Mouse (Mus musculus) right cerebral cortex, postnatal 14 days (tissue): ENCODE measurements around the gene Ldb1.

Source experiments
- DNase-seq: peaks from one replicate; pipeline ENCODE4 v3.0.0; 2022

Ldb1 gene

DNA sequence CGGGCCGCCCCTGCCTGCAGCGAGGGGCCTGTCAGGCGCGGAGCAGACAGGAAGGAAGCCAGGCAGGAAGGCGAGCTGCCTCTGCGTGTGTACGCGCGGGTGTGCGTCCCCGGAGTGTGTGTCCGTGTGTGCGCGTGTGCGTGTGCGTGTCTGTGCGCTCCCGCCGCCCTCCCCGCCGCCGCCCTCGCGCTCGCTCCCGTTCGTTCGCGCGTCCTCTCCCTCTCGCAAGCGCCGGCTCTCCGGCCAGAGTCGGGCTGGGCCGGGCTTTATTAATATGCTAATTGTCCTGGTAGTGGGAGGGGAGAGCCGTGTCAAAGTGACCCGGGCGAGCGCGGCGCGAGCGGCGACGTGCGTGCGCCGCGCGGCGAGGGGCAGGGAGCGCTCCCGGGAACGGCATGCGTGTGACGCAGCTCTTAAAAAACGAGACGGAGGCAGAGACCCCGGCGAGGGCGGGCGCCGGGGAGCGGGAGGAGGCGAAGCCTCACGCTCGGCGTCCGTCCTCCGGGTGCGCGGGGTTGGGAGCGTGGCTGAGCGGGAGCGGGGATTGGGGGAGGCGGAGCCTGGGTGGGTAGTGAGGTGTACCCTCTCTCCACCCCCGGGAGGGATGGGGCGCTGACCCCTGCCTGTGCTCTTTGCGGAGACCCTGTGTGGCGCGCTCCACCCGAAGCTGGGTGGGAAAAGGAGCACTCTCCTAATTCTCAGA is at the start of gene Ldb1:
TSS of gene Ldb1 (minus strand) at position 222 of the 703 bp plus-strand sequence.
- peak; percentile 80 for DNase-seq

DNA sequence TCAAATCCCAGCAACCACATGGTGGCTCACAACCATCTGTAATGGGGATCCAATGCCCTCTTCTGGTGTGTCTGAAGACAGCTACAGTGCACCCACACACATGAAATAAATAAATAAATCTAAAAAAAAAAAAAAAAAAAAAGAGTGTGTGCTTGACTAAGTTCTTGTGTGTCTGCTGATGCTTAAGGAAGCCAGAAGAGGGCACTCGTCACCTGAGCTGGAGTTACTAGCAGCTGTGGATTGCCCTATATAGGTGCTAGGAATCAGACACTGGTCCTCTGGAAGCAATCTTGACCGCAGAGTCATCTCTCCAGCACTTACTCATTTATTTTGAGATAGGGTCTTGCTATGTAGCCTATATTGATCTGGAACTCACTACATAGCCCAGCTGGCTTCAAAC is 49.1 kb upstream of the Ldb1 start:
- DNase-seq, result no peak

DNA sequence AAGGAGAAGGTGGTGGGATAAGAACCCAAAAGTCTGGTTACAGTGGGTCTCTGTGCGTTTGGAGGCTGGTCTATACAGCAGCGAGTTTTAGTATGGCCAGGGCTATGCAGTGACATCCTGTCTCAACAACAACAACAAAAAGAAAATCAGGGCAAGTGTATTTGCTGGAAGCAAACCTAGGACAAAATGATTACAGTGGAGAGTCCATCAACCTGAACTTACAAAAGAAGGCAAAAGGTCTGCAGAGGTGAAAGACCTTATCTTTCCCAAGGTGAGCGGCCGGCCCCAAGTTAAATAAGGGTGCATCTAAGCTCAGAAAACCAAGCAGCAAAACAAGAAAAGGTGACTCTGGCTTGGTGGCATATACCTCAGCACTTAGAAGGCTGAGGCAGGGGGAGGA is 46.6 kb upstream of the Ldb1 start:
- no peak for DNase-seq

GRCm38 (mm10) chr19:46087871-46088270 is 42.9 kb upstream of the Ldb1 start:
- DNase-seq, result no peak

DNA sequence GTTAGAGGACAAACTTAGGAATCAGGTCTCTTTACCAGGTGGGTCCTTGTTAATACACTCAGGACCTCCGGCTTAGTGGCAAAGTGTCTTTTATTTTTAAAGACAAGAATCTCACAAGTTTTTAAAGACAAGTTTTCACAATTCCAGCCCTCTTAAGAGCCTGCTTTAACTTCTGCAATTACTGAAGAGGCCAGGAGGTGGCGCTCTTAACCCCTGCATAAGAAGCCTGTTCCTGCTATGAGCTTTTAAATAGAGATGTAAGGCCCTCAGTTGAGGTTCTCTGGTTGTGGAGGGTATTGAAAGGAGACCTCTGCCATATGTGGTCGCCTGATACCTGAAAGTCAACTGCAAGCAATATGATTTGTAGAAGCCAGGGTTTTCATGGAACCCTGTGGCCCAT is 41.3 kb upstream of the Ldb1 start:
- DNase-seq, result peak; percentile 63

GRCm38 (mm10) chr19:46085185-46085584 is 40.2 kb upstream of the Ldb1 start:
- no peak for DNase-seq

DNA sequence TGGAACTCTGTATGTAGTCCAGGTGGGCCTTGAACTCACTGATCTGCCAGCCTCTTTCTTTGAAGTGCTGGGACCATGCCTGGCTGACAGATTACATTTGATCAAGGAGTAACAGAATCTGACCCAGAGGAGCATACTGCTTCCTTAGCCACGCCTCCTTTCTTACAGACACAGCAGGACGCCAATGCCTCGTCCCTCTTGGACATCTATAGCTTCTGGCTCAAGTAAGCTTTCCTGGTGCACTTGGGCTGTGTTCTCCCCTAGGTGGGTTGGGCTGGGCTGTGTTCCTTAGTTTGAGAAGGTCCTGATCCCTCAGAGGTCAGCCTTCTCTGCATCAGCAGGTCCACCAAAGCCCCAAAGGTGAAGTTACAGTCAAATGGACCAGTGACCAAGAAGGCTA is 33.5 kb upstream of the Ldb1 start:
- DNase-seq, result no peak

- DNase-seq, result peak; percentile 99
Measured at GRCm38 (mm10) chr19:46075616-46076607, 30.9 kb upstream of the Ldb1 start, which contains the start of gene Nolc1. Gene Nolc1, plus strand, starts transcription at chr19:46075863.

- DNase-seq, result no peak
Measured at GRCm38 (mm10) chr19:46074266-46074665, 29.3 kb upstream of the Ldb1 start.

GRCm38 (mm10) chr19:46073285-46073684 is 28.3 kb upstream of the Ldb1 start:
- no peak for DNase-seq

DNA sequence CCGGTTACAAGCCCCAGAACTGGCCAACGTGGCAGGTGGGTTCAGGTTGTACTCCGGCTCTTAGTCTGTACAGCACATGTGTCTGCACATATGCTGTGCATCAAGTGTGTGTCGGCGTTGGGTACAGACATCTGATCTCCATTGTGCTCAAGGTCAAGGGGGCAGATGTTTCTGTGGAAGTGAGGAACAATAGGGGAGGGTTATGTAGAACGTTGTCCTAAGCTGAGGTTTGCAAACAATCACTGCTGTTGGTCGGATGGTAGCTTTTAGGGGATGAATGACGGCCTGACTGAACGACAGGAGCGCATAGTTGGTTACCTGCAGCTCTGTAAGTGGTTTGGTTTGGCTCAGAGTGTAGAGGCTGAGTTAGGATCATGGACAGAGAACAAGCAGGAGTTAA is 23.0 kb upstream of the Ldb1 start:
- no peak for DNase-seq

- no peak for DNase-seq
Measured at GRCm38 (mm10) chr19:46060845-46061244, 15.8 kb upstream of the Ldb1 start.

DNA sequence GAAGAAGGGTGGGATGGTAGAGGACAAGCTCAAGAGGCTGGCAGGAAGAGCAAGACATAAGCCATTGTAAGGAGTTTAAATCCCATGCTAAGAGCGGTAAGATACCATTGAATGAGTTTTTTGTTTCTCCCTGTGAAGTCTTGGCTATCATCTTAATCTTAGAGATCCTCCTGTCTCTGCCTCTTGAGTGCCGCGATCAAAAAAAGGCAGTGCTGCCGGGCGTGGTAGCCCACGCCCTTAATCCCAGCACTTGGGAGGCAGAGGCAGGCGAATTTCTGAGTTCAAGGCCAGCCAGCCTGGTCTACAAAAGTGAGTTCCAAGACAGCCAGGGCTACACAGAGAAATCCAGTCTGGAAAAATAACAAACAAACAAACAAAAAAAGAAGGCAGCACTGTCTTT is 13.5 kb upstream of the Ldb1 start:
- DNase-seq, result no peak

DNA sequence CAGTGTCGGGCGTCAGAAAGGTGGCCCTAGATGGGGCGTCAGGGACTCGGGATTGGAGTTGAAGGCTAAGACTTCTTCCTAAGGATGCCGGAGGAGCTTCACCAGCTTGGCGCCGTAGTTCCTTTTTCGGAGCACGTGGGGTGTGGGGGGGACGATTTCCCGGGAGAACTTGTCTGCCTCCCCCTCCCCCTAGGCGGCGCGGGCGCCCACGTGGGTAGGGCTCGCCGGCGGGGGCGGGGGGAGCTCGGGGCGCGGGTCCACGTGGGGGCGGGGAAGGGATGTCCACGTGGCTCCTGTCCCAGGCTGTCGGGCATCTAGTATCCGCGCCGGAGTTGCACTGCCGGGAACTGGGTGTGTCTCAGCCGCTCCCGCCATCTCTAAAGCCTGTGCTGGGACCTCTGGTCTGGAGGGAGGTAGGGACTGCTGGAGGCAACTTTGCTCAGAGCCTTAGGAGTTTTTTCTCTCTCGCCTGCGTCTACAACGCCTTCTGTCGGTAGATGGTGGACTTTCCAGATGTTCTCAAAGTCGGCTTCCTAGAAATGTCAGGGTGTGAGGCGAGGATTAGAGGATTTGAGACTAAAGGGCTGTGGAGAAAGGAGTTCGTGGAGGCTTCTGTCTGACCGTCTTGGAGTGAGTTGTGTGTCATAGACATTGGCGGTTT is 12.1 kb upstream of the Ldb1 start:
- DNase-seq, result peak; percentile 79

DNA sequence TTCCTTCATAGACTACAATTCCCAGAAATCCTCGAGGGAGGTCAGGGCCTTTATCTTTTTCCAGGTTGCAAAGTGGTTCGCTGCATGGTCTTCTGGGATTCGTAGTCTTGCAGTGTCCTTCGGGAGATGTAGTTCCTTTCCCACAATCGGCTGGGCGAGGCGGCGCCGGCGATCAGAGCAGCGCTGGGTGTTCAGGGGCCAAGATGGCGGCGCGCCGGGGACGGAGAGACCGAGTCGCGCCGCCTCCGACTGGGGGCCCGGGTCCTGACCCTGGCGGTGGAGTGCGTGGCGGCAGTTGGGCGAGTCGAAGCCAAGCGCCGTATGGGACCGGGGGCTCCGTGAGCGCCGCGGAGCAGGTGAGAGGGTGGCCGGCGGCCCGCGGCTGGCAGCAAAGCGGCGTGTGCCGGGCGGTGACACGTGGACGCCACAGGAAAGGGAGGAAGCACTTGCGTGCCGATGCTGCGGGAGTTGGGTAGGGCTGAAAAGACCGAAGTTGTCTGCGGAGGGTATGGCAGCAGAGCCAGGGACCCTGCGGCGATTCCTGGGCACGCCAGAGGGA is 11.5 kb upstream of the Ldb1 start:
- DNase-seq, result peak; percentile 90

DNA sequence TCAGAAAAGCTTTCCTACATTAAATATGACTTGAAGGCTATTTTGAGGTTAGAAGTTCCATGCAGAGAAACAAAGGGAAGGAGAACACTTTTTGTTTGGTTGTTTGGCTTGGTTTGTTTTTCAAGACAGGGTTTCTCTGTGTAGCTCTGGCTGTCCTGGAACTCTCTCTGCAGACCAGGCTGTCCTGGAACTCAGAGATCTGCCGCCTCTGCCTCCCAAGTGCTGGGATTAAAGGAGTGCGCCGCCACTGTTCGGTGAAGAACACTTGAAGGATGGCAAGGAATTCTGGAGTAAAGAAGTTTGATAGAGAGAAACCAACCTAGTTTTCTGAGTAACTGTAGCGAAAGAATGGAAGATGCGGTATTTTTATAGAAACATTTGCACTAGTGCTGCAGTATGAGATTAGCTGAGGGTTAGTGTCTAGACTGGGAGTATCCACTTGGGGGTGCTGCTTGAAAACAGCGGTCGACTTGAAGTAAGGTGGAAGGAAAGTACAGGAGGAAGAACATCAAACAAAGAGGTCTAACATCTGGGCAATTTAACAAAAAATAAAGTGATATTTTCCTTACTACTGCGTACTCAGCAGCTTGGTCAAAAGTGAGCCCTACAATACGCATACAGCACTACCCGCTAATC is 10.9 kb upstream of the Ldb1 start:
- no peak for DNase-seq

GRCm38 (mm10) chr19:46050462-46050861 is 5.4 kb upstream of the Ldb1 start:
- DNase-seq, result no peak

DNA sequence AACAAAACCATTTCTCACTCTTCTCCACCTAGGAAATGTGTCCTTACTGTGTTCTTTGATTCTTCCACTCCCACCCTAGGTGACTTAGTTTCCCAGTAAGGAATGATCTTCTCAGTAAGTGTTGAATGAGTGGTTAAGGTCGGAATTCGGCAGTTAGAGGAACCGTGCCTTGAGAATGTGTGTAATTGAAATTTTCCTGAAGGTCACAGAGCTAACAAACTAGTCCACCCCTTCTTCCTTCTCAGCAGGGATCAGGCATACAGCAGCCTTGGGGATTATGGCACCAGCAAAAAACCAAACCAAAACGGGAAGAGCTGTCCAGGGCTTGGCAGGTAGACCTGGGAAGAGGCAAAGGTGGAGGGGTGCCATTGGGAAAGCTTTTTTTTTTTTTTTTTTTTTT is 4.1 kb upstream of the Ldb1 start:
- DNase-seq, result no peak

- no peak for DNase-seq
Measured at GRCm38 (mm10) chr19:46047426-46047825, 2.4 kb upstream of the Ldb1 start.

DNA sequence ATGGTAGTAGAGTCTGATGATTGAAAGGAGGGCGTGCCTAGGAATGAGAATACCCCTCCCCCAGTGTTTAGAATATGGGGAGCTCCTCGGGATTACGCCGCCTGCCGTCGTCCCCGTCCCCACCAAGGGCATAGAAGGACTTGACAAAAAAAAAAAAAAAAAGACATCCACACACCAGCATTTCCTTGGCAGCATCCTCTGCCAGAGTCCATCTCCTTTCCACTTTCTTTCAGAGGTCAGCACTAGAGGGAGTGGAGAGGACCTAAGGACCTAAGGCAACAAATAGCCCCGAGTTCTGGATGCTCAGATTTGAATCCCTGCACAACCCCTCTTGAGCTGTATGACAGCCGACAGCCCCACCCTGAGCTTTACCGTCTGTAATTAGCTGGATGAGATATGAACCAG is 1.6 kb upstream of the Ldb1 start:
- DNase-seq, result no peak

DNA sequence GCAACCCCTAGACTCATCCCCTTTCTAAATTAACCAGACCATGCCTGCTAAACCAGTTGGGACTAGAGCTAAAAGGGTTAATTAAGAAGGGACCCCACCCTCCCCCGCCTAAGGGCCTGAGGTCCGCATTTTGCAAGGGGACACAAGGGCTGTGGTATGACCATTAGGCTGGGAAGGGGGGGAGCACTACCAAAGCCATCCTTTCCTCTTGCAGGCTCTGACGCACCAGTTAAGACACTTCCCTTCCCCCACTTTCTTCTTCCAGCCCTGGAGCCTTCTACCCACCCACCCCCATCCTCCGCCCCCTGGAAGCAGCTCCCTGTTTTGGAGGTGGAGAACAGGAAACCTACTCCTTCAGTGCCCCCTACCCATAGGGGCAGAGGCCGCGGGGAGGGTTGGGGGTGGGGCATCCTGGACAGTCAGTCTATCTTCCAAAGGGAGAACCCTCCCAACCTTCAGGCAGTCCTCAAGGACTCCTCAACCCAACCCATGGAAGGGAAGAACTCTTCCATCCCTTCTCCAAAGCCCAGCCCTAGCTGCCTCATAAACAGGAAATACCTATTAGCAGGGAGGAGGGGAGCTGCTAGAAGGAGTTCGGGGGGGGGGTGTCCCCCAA is 790 bp upstream of the Ldb1 start:
- peak; percentile 42 for DNase-seq
